Mouse (Mus musculus): ENCODE data around the gene Eps8l2. TPM values are rescaled to one million over a fixed set of nuclear protein-coding genes. Genes with fewer than 3 reads are reported as not detected.

Gene Eps8l2
- polyA plus RNA-seq, 1 experiment: 528 TPM

DNA sequence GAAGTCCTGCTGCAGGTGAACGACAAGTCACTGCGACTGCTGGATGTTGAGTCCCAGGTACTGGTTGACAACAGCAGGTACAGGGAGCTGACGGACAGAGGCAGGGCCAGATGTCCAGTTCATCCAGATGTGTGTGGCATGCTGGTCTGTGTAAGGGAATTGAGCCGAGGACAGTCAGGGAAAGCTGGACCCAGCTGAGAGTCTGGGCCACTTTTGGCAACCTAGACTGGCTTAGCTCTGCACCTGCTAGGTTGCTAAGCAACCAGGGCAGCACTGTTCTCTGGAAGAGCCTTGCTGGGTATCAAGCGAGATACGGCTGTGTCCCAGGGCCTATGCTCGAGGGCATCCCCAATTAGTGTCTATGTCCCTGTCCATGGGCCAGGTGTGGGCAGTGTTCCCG lies 16.4 kb downstream of the Eps8l2 start:
- Histone ChIP-seq H3K4me3 (ENCODE audit: low read depth, low read length) (no peak overlapping the region), H3K36me3 (ENCODE audit: control insufficient read depth, insufficient read depth, low read length) (peaks cover 54% of the 10 kb centered on the region), H3K4me1 (ENCODE audit: control insufficient read depth, insufficient read depth, insufficient read length, low read length) (peaks cover 7% of the 10 kb centered on the region), H3K27me3 (ENCODE audit: control insufficient read depth, insufficient read depth, low read length) (no peaks in the 10 kb centered on the region), H3K27ac (ENCODE audit: insufficient read depth, low read depth, low read length) (no peak overlapping the region)
- WGBS: 87% methylated on average over 8 of the region's 8 CpGs
- no peak for TF ChIP-seq CTCF (IDR thresholded peaks at IDR 0.05; ENCODE audit: extremely low read depth, insufficient read length, insufficient replicate concordance, low read depth, low read length)
- no peak for TF ChIP-seq POLR2A (IDR thresholded peaks at IDR 0.05; ENCODE audit: low read depth, low read length)

DNA sequence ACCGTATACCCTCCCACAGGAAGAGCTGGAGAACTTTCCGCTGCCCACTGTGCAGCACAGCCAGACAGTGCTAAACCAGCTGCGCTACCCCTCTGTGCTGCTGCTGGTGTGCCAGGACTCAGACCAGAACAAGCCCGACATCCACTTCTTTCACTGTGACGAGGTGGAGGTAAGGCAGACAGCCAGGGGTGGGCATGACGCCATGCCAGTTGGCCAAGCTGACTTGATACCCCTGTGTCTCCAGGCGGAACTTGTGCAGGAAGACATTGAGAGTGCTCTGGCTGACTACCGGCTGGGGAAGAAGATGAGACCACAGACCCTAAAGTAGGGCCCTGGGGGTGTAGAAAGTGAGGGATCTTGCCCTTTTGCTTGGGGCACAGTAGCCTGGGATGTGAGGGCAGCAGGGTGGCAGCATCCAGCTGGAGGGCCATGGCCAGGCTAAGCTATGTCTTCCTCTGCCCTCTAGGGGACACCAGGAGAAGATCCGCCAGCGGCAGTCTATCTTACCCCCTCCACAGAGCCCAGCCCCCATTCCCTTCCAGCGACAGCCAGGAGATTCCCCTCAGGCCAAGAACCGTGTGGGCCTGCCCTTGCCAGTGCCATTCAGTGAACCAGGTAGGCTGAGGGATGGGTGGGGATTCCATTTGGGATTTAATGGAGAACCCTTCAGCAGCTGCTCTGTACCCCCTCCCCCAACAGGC lies 17.1 kb downstream of the Eps8l2 start:
- Histone ChIP-seq H3K27ac (ENCODE audit: insufficient read depth, low read depth, low read length) (no peak overlapping the region), H3K36me3 (ENCODE audit: control insufficient read depth, insufficient read depth, low read length) (peaks cover 60% of the 10 kb centered on the region), H3K4me3 (ENCODE audit: low read depth, low read length) (no peak overlapping the region), H3K4me1 (ENCODE audit: control insufficient read depth, insufficient read depth, insufficient read length, low read length) (peaks cover 5% of the 10 kb centered on the region), H3K27me3 (ENCODE audit: control insufficient read depth, insufficient read depth, low read length) (no peaks in the 10 kb centered on the region)
- TF ChIP-seq POLR2A (IDR thresholded peaks at IDR 0.05; ENCODE audit: low read depth, low read length) (no peak), CTCF (IDR thresholded peaks at IDR 0.05; ENCODE audit: extremely low read depth, insufficient read length, insufficient replicate concordance, low read depth, low read length) (no peak)
- 85% methylated on average over 12 of the region's 12 CpGs for whole genome bisulfite sequencing

DNA sequence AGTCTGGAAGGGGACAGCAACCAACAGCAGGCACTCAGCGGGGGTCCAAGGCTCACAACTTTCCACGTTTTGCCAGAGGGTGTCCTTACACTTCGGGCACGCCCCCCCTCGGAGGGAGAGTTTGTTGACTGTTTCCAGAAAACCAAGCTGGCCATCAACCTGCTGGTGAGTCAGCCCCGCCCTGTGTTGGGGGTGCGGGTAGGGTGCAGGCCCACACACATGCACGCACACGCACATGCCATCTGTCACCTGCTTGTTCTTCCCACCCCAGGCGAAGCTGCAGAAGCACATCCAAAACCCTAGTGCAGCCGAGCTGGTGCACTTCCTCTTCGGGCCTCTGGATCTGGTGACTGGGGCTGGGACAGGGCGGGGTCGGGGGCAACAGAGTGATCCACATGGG lies 18.3 kb downstream of the Eps8l2 start:
- no peak overlapping the region for H3K4me3 ChIP-seq (ENCODE audit: low read depth, low read length)
- WGBS: 75% methylated on average over 14 of the region's 14 CpGs
- no peak for TF ChIP-seq POLR2A (IDR thresholded peaks at IDR 0.05; ENCODE audit: low read depth, low read length)
- no peak for TF ChIP-seq CTCF (IDR thresholded peaks at IDR 0.05; ENCODE audit: extremely low read depth, insufficient read length, insufficient replicate concordance, low read depth, low read length)
- H3K4me1 ChIP-seq (ENCODE audit: control insufficient read depth, insufficient read depth, insufficient read length, low read length): peaks cover 5% of the 10 kb centered on the region
- no peaks in the 10 kb centered on the region for H3K27me3 ChIP-seq (ENCODE audit: control insufficient read depth, insufficient read depth, low read length)
- peaks cover 66% of the 10 kb centered on the region for H3K36me3 ChIP-seq (ENCODE audit: control insufficient read depth, insufficient read depth, low read length)
- H3K27ac ChIP-seq (ENCODE audit: insufficient read depth, low read depth, low read length): no peak overlapping the region

GRCm38 (mm10) chr7:141361510-141361909 lies 22.8 kb downstream of the Eps8l2 start:
- Histone ChIP-seq H3K27ac (ENCODE audit: insufficient read depth, low read depth, low read length) (no peak overlapping the region; the same call in 1 of the 2 replicates), H3K27me3 (ENCODE audit: control insufficient read depth, insufficient read depth, low read length) (no peaks in the 10 kb centered on the region), H3K4me1 (ENCODE audit: control insufficient read depth, insufficient read depth, insufficient read length, low read length) (peaks cover 5% of the 10 kb centered on the region), H3K36me3 (ENCODE audit: control insufficient read depth, insufficient read depth, low read length) (peaks cover 51% of the 10 kb centered on the region), H3K4me3 (ENCODE audit: low read depth, low read length) (no peak overlapping the region)
- TF ChIP-seq CTCF (IDR thresholded peaks at IDR 0.05; ENCODE audit: extremely low read depth, insufficient read length, insufficient replicate concordance, low read depth, low read length): no peak
- TF ChIP-seq POLR2A (IDR thresholded peaks at IDR 0.05; ENCODE audit: low read depth, low read length): 0 out of 2 replicates have a peak, but pooled peaks have one; percentile 9
- WGBS: 5% methylated on average over 24 of the region's 24 CpGs

DNA sequence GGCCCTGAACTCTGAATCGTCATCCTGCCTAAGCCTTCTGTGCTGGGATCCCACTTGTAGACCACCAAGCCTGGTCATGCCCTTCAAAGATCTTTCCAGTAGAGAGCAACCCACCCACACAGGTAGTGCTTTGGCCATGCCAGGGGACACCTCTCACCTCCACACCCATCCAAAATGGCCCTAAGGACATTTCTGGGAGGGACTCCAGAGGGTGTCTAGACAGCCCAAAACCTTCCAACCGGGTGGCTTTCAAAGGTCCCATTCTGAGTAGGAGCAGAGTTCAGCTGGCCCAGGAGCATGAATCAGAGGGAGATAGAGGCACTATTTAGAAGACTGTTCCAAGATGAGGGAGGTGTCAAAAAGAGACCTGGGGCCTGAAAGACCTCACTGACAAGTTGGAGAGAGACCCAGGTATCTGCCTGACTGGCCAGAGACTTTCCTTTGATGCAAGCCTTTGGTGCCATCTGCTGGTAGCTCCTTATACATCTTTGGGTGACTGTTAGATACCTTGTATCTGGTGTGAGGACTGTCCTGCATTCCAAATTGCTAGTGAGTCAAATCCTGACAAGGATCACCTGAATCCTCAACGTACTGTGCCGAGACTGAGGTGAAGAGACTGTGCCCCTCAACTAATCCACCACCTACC lies 24.5 kb downstream of the Eps8l2 start:
- no peak overlapping the region for H3K27ac ChIP-seq (ENCODE audit: insufficient read depth, low read depth, low read length)
- peaks cover 37% of the 10 kb centered on the region for H3K36me3 ChIP-seq (ENCODE audit: control insufficient read depth, insufficient read depth, low read length)
- peaks cover 5% of the 10 kb centered on the region for H3K4me1 ChIP-seq (ENCODE audit: control insufficient read depth, insufficient read depth, insufficient read length, low read length)
- no peak overlapping the region for H3K4me3 ChIP-seq (ENCODE audit: low read depth, low read length)
- WGBS: 47% methylated on average over 4 of the region's 4 CpGs
- TF ChIP-seq POLR2A (IDR thresholded peaks at IDR 0.05; ENCODE audit: low read depth, low read length) (no peak), CTCF (IDR thresholded peaks at IDR 0.05; ENCODE audit: extremely low read depth, insufficient read length, insufficient replicate concordance, low read depth, low read length) (peak; percentile 44; the same call in 1 of the 2 replicates)
- H3K27me3 ChIP-seq (ENCODE audit: control insufficient read depth, insufficient read depth, low read length): no peaks in the 10 kb centered on the region

- H3K4me1 ChIP-seq (ENCODE audit: control insufficient read depth, insufficient read depth, insufficient read length, low read length): peaks cover 5% of the 10 kb centered on the region
- H3K4me3 ChIP-seq (ENCODE audit: low read depth, low read length): no peak overlapping the region
- H3K27me3 ChIP-seq (ENCODE audit: control insufficient read depth, insufficient read depth, low read length): no peaks in the 10 kb centered on the region
- no peak overlapping the region for H3K27ac ChIP-seq (ENCODE audit: insufficient read depth, low read depth, low read length)
- 83% methylated on average over 2 of the region's 2 CpGs for WGBS
- TF ChIP-seq POLR2A (IDR thresholded peaks at IDR 0.05; ENCODE audit: low read depth, low read length): no peak
- no peak for TF ChIP-seq CTCF (IDR thresholded peaks at IDR 0.05; ENCODE audit: extremely low read depth, insufficient read length, insufficient replicate concordance, low read depth, low read length)
- H3K36me3 ChIP-seq (ENCODE audit: control insufficient read depth, insufficient read depth, low read length): peaks cover 36% of the 10 kb centered on the region
Measured at GRCm38 (mm10) chr7:141363752-141364125, 25.1 kb downstream of the Eps8l2 start.

GRCm38 (mm10) chr7:141364349-141365048 lies 25.8 kb downstream of the Eps8l2 start:
- Histone ChIP-seq H3K4me3 (ENCODE audit: low read depth, low read length) (no peak overlapping the region), H3K27ac (ENCODE audit: insufficient read depth, low read depth, low read length) (no peak overlapping the region), H3K27me3 (ENCODE audit: control insufficient read depth, insufficient read depth, low read length) (no peaks in the 10 kb centered on the region), H3K4me1 (ENCODE audit: control insufficient read depth, insufficient read depth, insufficient read length, low read length) (peaks cover 5% of the 10 kb centered on the region), H3K36me3 (ENCODE audit: control insufficient read depth, insufficient read depth, low read length) (peaks cover 31% of the 10 kb centered on the region)
- TF ChIP-seq CTCF (IDR thresholded peaks at IDR 0.05; ENCODE audit: extremely low read depth, insufficient read length, insufficient replicate concordance, low read depth, low read length) (no peak), POLR2A (IDR thresholded peaks at IDR 0.05; ENCODE audit: low read depth, low read length) (no peak)
- 81% methylated on average over 5 of the region's 5 CpGs for WGBS

Measured in small intestine, adult 2 months (tissue).